Mouse (Mus musculus) lung, adult 10 weeks (tissue): ENCODE data around the gene Clic4. TPM values are rescaled to one million over a fixed set of nuclear protein-coding genes. Genes with fewer than 3 reads are reported as not detected.

Experiments used
- polyA plus RNA-seq: library from polyadenylated mRNA; stranded (reverse); fragments of 350-450 nt; fragmentation: Illumina TruSeq; extraction: RNeasy Lipid Tissue Mini Kit (QIAGEN cat#74804); gene quantifications from one replicate; pipeline ENCODE4 v1.2.3, GENCODE M21; 2014; ENCODE audit warnings: low read depth, low replicate concordance; ENCODE audit not compliant: insufficient read depth

The Clic4 gene
- 188 TPM for polyA plus RNA-seq

DNA sequence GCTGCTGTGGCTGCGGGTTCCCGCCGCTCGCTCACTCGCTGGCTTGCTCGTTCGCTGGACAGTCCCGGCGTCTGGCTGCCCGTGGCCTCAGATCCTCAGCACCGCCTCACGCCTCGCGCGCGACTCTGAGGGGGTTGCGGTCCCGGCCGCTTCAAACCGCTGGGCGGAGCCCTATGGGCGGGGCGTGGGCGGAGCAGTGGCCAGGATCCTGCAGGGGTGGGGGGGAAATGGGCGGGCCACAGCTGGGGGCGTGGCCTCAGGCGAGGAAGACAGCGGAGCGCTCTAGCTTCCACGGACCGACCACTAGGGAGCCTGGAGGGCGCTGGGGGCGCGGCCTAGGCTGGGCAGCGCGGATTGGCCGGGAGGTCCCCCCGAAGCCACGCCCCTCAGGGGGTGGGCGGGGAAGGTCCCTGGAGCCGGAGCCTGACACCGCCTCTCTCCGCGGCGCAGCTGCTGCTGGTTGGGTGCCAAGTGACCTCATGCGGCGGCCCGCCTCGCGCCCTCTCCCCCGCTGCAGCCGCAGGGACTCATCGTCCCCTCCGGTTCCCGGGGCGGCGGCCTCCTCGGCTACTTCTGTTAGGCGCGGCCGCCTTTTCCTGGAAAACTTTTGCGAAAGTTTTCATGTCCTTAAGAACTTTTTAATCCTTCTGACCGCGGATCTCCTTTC, at the start of gene Clic4:
Gene Clic4 (minus strand): TSS at position 175 of the 667 bp plus-strand sequence.

Other genes with a start within 250 kb of the Clic4 start
- 1.6 TPM for gene Runx3, start 152.2 kb downstream of the Clic4 start, polyA plus RNA-seq
- gene Srrm1, start 80.5 kb upstream of the Clic4 start, polyA plus RNA-seq: 27.1 TPM
- 2.2 TPM for gene Ncmap, start 125.4 kb upstream of the Clic4 start, polyA plus RNA-seq
- gene Rcan3, start 161.0 kb upstream of the Clic4 start, polyA plus RNA-seq: 6.5 TPM
- 0.81 TPM for gene Stpg1, start 222.0 kb upstream of the Clic4 start, polyA plus RNA-seq
- 19.9 TPM for gene Nipal3, start 222.2 kb upstream of the Clic4 start, polyA plus RNA-seq